Mouse (Mus musculus): ENCODE data around the gene Thra. TPM values are rescaled to one million over a fixed set of nuclear protein-coding genes. Genes with fewer than 3 reads are reported as not detected.

Thra gene
- total RNA-seq, 2 experiments from 2014 or later, result 1.9 to 4.3 TPM

Other genes with a start within 250 kb of the Thra start
- gene Ikzf3, start 194.6 kb upstream of the Thra start, total RNA-seq (2015; ENCODE audit: low replicate concordance), result 2.7 and 3.1 TPM in 2 replicates
- 1.4 and 2.6 TPM in 2 replicates for gene Ikzf3, start 194.6 kb upstream of the Thra start, total RNA-seq (2017; ENCODE audit: low replicate concordance)
- gene Zpbp2, start 189.5 kb upstream of the Thra start, total RNA-seq (2015; ENCODE audit: low replicate concordance), result not detected in 2 replicates
- gene Zpbp2, start 189.5 kb upstream of the Thra start, total RNA-seq (2017; ENCODE audit: low replicate concordance), result 4.6 TPM in 1 of 2 replicates, not detected in the other
- 20.5 and 31.9 TPM in 2 replicates for gene Ormdl3, start 153.3 kb upstream of the Thra start, total RNA-seq (2015; ENCODE audit: low replicate concordance)
- gene Ormdl3, start 153.3 kb upstream of the Thra start, total RNA-seq (2017; ENCODE audit: low replicate concordance), result 37.9 and 51.6 TPM in 2 replicates
- gene Lrrc3c, start 142.3 kb upstream of the Thra start, total RNA-seq (2015; ENCODE audit: low replicate concordance), result not detected in 2 replicates
- gene Lrrc3c, start 142.3 kb upstream of the Thra start, total RNA-seq (2017; ENCODE audit: low replicate concordance), result not detected in 2 replicates
- 1.0 and 2.5 TPM in 2 replicates for gene Gm12355, start 115.0 kb upstream of the Thra start, total RNA-seq (2015; ENCODE audit: low replicate concordance)
- gene Gm12355, start 115.0 kb upstream of the Thra start, total RNA-seq (2017; ENCODE audit: low replicate concordance), result 0.60 and 1.1 TPM in 2 replicates
- gene Gsdma3, start 114.3 kb upstream of the Thra start, total RNA-seq (2015; ENCODE audit: low replicate concordance), result not detected in 2 replicates
- not detected in 2 replicates for gene Gsdma3, start 114.3 kb upstream of the Thra start, total RNA-seq (2017; ENCODE audit: low replicate concordance)
- not detected in 2 replicates for gene Gsdma2, start 93.9 kb upstream of the Thra start, total RNA-seq (2015; ENCODE audit: low replicate concordance)
- gene Gsdma2, start 93.9 kb upstream of the Thra start, total RNA-seq (2017; ENCODE audit: low replicate concordance), result not detected in 2 replicates
- not detected in 2 replicates for gene Gsdma, start 76.3 kb upstream of the Thra start, total RNA-seq (2015; ENCODE audit: low replicate concordance)
- not detected in 2 replicates for gene Gsdma, start 76.3 kb upstream of the Thra start, total RNA-seq (2017; ENCODE audit: low replicate concordance)
- 10.2 and 14.2 TPM in 2 replicates for gene Psmd3, start 58.1 kb upstream of the Thra start, total RNA-seq (2015; ENCODE audit: low replicate concordance)
- gene Psmd3, start 58.1 kb upstream of the Thra start, total RNA-seq (2017; ENCODE audit: low replicate concordance), result 15.4 and 26.9 TPM in 2 replicates
- gene Csf3, start 39.4 kb upstream of the Thra start, total RNA-seq (2015; ENCODE audit: low replicate concordance), result not detected in 2 replicates
- not detected in 2 replicates for gene Csf3, start 39.4 kb upstream of the Thra start, total RNA-seq (2017; ENCODE audit: low replicate concordance)
- gene Med24, start 11.2 kb upstream of the Thra start, total RNA-seq (2015; ENCODE audit: low replicate concordance), result 8.8 and 17.3 TPM in 2 replicates
- 10.3 and 17.6 TPM in 2 replicates for gene Med24, start 11.2 kb upstream of the Thra start, total RNA-seq (2017; ENCODE audit: low replicate concordance)
- not detected in 2 replicates for gene Nr1d1, start 34.7 kb downstream of the Thra start, total RNA-seq (2015; ENCODE audit: low replicate concordance)
- gene Nr1d1, start 34.7 kb downstream of the Thra start, total RNA-seq (2017; ENCODE audit: low replicate concordance), result 0.26 and 0.42 TPM in 2 replicates
- gene Msl1, start 54.9 kb downstream of the Thra start, total RNA-seq (2015; ENCODE audit: low replicate concordance), result 30.3 and 42.7 TPM in 2 replicates
- gene Msl1, start 54.9 kb downstream of the Thra start, total RNA-seq (2017; ENCODE audit: low replicate concordance), result 26.1 and 26.3 TPM in 2 replicates
- gene Casc3, start 64.3 kb downstream of the Thra start, total RNA-seq (2015; ENCODE audit: low replicate concordance), result 20.0 and 23.6 TPM in 2 replicates
- 15.7 and 26.5 TPM in 2 replicates for gene Casc3, start 64.3 kb downstream of the Thra start, total RNA-seq (2017; ENCODE audit: low replicate concordance)
- not detected in 2 replicates for gene Rapgefl1, start 96.1 kb downstream of the Thra start, total RNA-seq (2015; ENCODE audit: low replicate concordance)
- gene Rapgefl1, start 96.1 kb downstream of the Thra start, total RNA-seq (2017; ENCODE audit: low replicate concordance), result 0.42 TPM in 1 of 2 replicates, not detected in the other
- 9.4 and 21.7 TPM in 2 replicates for gene Wipf2, start 123.0 kb downstream of the Thra start, total RNA-seq (2015; ENCODE audit: low replicate concordance)
- gene Wipf2, start 123.0 kb downstream of the Thra start, total RNA-seq (2017; ENCODE audit: low replicate concordance), result 6.4 and 8.2 TPM in 2 replicates
- gene Cdc6, start 167.2 kb downstream of the Thra start, total RNA-seq (2015; ENCODE audit: low replicate concordance), result 20.0 and 20.1 TPM in 2 replicates
- gene Cdc6, start 167.2 kb downstream of the Thra start, total RNA-seq (2017; ENCODE audit: low replicate concordance), result 46.7 and 54.2 TPM in 2 replicates
- gene Rara, start 187.2 kb downstream of the Thra start, total RNA-seq (2015; ENCODE audit: low replicate concordance), result 13.1 and 13.2 TPM in 2 replicates
- 2.8 TPM in 2 replicates for gene Rara, start 187.2 kb downstream of the Thra start, total RNA-seq (2017; ENCODE audit: low replicate concordance)
- not detected in 2 replicates for gene Gjd3, start 242.4 kb downstream of the Thra start, total RNA-seq (2015; ENCODE audit: low replicate concordance)
- gene Gjd3, start 242.4 kb downstream of the Thra start, total RNA-seq (2017; ENCODE audit: low replicate concordance), result not detected in 2 replicates